Mouse (Mus musculus) liver, embryonic 18 days (tissue): ENCODE results near the gene Wdr54. TPM values are rescaled to one million over a fixed set of nuclear protein-coding genes. Genes with fewer than 3 reads are reported as not detected.

Experiments
- polyA plus RNA-seq: library from polyadenylated mRNA; depleted of rRNA; stranded (reverse); fragments of >200 nt; gene quantifications from 2 replicates; pipeline ENCODE4 v1.2.3, GENCODE M21; 2012; rRNA removed

The Wdr54 gene
- 0.36 and 0.39 TPM in 2 replicates for polyA plus RNA-seq

GRCm38 (mm10) chr6:83156259-83156684 lies at the start of gene Wdr54, which contains the start of gene 1700003E16Rik:
Gene Wdr54, minus strand, starts transcription at chr6:83156397.
Gene 1700003E16Rik, plus strand, starts transcription at chr6:83156404.

GRCm38 (mm10) chr6:83165607-83166242 lies 9.5 kb upstream of the Wdr54 start, which contains the start of gene Dctn1:
Gene Dctn1, plus strand, starts transcription at chr6:83165920.

GRCm38 (mm10) chr6:83134951-83135513 lies 21.2 kb downstream of the Wdr54 start, which contains the start of gene Rtkn:
Gene Rtkn, plus strand, starts transcription at chr6:83135463.

GRCm38 (mm10) chr6:83125331-83125730 lies 30.9 kb downstream of the Wdr54 start, which contains the start of gene Ino80b:
Gene Ino80b, minus strand, starts transcription at chr6:83125431.

GRCm38 (mm10) chr6:83120930-83121862 lies 35.0 kb downstream of the Wdr54 start, which contains the start of gene Wbp1:
Gene Wbp1, minus strand, starts transcription at chr6:83121559.

GRCm38 (mm10) chr6:83115011-83115671 lies 41.1 kb downstream of the Wdr54 start, which contains the start of gene Mogs:
Gene Mogs, plus strand, starts transcription at chr6:83115496.

GRCm38 (mm10) chr6:83108762-83109668 lies 47.2 kb downstream of the Wdr54 start, which contains the start of gene Mrpl53:
Gene Mrpl53, plus strand, starts transcription at chr6:83109040.

GRCm38 (mm10) chr6:83101316-83101687 lies 54.9 kb downstream of the Wdr54 start, which contains the start of the genes Ccdc142 and Gm42688:
Gene Ccdc142, plus strand, starts transcription at chr6:83101601.
Gene Gm42688, plus strand, starts transcription at chr6:83101617.

Other genes starting within 250 kb of the Wdr54 start
- 0.09 and 0.10 TPM in 2 replicates for gene Sema4f, start 216.6 kb downstream of the Wdr54 start, polyA plus RNA-seq
- 2.1 and 2.9 TPM in 2 replicates for gene M1ap, start 209.5 kb downstream of the Wdr54 start, polyA plus RNA-seq
- gene Dok1, start 122.9 kb downstream of the Wdr54 start, polyA plus RNA-seq = 8.1 TPM in 2 replicates
- 1.7 and 1.8 TPM in 2 replicates for gene Loxl3, start 122.2 kb downstream of the Wdr54 start, polyA plus RNA-seq
- gene Aup1, start 101.9 kb downstream of the Wdr54 start, polyA plus RNA-seq = 160 and 172 TPM in 2 replicates
- gene Htra2, start 101.1 kb downstream of the Wdr54 start, polyA plus RNA-seq = 36.8 and 39.4 TPM in 2 replicates
- gene Dqx1, start 98.6 kb downstream of the Wdr54 start, polyA plus RNA-seq = 13.9 and 14.9 TPM in 2 replicates
- gene Tlx2, start 86.1 kb downstream of the Wdr54 start, polyA plus RNA-seq = not detected in 2 replicates
- gene Pcgf1, start 78.5 kb downstream of the Wdr54 start, polyA plus RNA-seq = 14.5 and 15.4 TPM in 2 replicates
- gene Lbx2, start 70.0 kb downstream of the Wdr54 start, polyA plus RNA-seq = 0.29 and 0.47 TPM in 2 replicates
- gene Ccdc142, start 54.8 kb downstream of the Wdr54 start, polyA plus RNA-seq = 0.85 and 1.0 TPM in 2 replicates
- 1.5 and 2.0 TPM in 2 replicates for gene Gm42688, start 54.8 kb downstream of the Wdr54 start, polyA plus RNA-seq
- 49.4 and 73.2 TPM in 2 replicates for gene Mrpl53, start 47.4 kb downstream of the Wdr54 start, polyA plus RNA-seq
- 32.2 and 36.3 TPM in 2 replicates for gene Mogs, start 40.9 kb downstream of the Wdr54 start, polyA plus RNA-seq
- 24.7 and 26.2 TPM in 2 replicates for gene Wbp1, start 34.8 kb downstream of the Wdr54 start, polyA plus RNA-seq
- gene Ino80b, start 31.0 kb downstream of the Wdr54 start, polyA plus RNA-seq = 8.5 and 10.0 TPM in 2 replicates
- 19.0 and 22.3 TPM in 2 replicates for gene Rtkn, start 20.9 kb downstream of the Wdr54 start, polyA plus RNA-seq
- 0.02 and 0.04 TPM in 2 replicates for gene 1700003E16Rik, start within 50 bp of the Wdr54 start, polyA plus RNA-seq
- gene Dctn1, start 9.5 kb upstream of the Wdr54 start, polyA plus RNA-seq = 16.8 and 23.5 TPM in 2 replicates
- 0.05 TPM in 2 replicates for gene Slc4a5, start 63.4 kb upstream of the Wdr54 start, polyA plus RNA-seq
- 18.5 and 21.5 TPM in 2 replicates for gene Mthfd2, start 169.5 kb upstream of the Wdr54 start, polyA plus RNA-seq
- 19.4 and 21.9 TPM in 2 replicates for gene Mob1a, start 169.6 kb upstream of the Wdr54 start, polyA plus RNA-seq
- 58.3 and 59.1 TPM in 2 replicates for gene Bola3, start 192.8 kb upstream of the Wdr54 start, polyA plus RNA-seq